Mouse (Mus musculus) left cerebral cortex, adult 6 months (tissue): ENCODE data around the gene Olfr190. TPM values are rescaled to one million over a fixed set of nuclear protein-coding genes. Genes with fewer than 3 reads are reported as not detected.

Source experiments
- long read RNA-seq, 2 experiments: library from polyadenylated mRNA; unstranded; transcript quantifications; one replicate each; pipeline ENCODE4 v2.0.0; 2019 to 2020
- polyA plus RNA-seq: library from polyadenylated mRNA; unstranded; fragments of <200 nt; fragmentation: Nextera tagmentation; gene quantifications from 2 replicates; pipeline ENCODE4 v1.2.3, GENCODE M21; 2021

Gene Olfr190
- not detected in 2 replicates for polyA plus RNA-seq
- long read RNA-seq, experiment 1 = 0 reads
- long read RNA-seq, experiment 2 = 0 reads

GRCm38 (mm10) chr16:59077905-59078304 lies at the start of gene Olfr190:
TSS of gene Olfr190 (minus strand) at chr16:59078005.

GRCm38 (mm10) chr16:59120969-59121368 lies 43.2 kb upstream of the Olfr190 start, which contains the start of gene Olfr194:
TSS of gene Olfr194 (minus strand) at chr16:59121069.

GRCm38 (mm10) chr16:59111781-59112180 lies 34.0 kb upstream of the Olfr190 start, which contains the start of gene Olfr193:
TSS of gene Olfr193 (minus strand) at chr16:59111881.

GRCm38 (mm10) chr16:59089722-59090121 lies 11.9 kb upstream of the Olfr190 start, which contains the start of gene Olfr191:
TSS of gene Olfr191 (minus strand) at chr16:59089822.

GRCm38 (mm10) chr16:59039710-59040109 lies 38.1 kb downstream of the Olfr190 start, which contains the start of gene Olfr187:
TSS of gene Olfr187 (minus strand) at chr16:59039767.

GRCm38 (mm10) chr16:59030191-59030590 lies 47.6 kb downstream of the Olfr190 start, which contains the start of gene Olfr186:
TSS of gene Olfr186 (minus strand) at chr16:59030291.

Other genes with a start within 250 kb of the Olfr190 start
- gene Olfr177, start 203.2 kb downstream of the Olfr190 start, polyA plus RNA-seq = not detected in 2 replicates
- gene Olfr178, start 185.9 kb downstream of the Olfr190 start, polyA plus RNA-seq = not detected in 2 replicates
- not detected in 2 replicates for gene Olfr181, start 149.2 kb downstream of the Olfr190 start, polyA plus RNA-seq
- not detected in 2 replicates for gene Olfr180, start 148.6 kb downstream of the Olfr190 start, polyA plus RNA-seq
- gene Olfr183, start 82.6 kb downstream of the Olfr190 start, polyA plus RNA-seq = not detected in 2 replicates
- not detected in 2 replicates for gene Olfr186, start 47.7 kb downstream of the Olfr190 start, polyA plus RNA-seq
- not detected in 2 replicates for gene Olfr187, start 38.2 kb downstream of the Olfr190 start, polyA plus RNA-seq
- not detected in 2 replicates for gene Olfr191, start 11.8 kb upstream of the Olfr190 start, polyA plus RNA-seq
- gene Olfr193, start 33.9 kb upstream of the Olfr190 start, polyA plus RNA-seq = not detected in 2 replicates
- not detected in 2 replicates for gene Olfr194, start 43.1 kb upstream of the Olfr190 start, polyA plus RNA-seq
- not detected in 2 replicates for gene Olfr195, start 69.0 kb upstream of the Olfr190 start, polyA plus RNA-seq
- gene Olfr196, start 92.4 kb upstream of the Olfr190 start, polyA plus RNA-seq = not detected in 2 replicates
- not detected in 2 replicates for gene Olfr198, start 125.5 kb upstream of the Olfr190 start, polyA plus RNA-seq
- not detected in 2 replicates for gene Olfr199, start 141.8 kb upstream of the Olfr190 start, polyA plus RNA-seq
- not detected in 2 replicates for gene Olfr201, start 194.6 kb upstream of the Olfr190 start, polyA plus RNA-seq
- not detected in 2 replicates for gene Olfr202, start 208.8 kb upstream of the Olfr190 start, polyA plus RNA-seq
- not detected in 2 replicates for gene Olfr203, start 220.9 kb upstream of the Olfr190 start, polyA plus RNA-seq
- not detected in 2 replicates for gene Olfr204, start 240.2 kb upstream of the Olfr190 start, polyA plus RNA-seq